Mouse (Mus musculus): Measurements from ENCODE around the gene Tmem252. TPM values are rescaled to one million over a fixed set of nuclear protein-coding genes. Genes with fewer than 3 reads are reported as not detected.
"Not testable (repeated sequence)": the region's sequence is repeated elsewhere in the genome, so short reads cannot be mapped to it uniquely, and the experiment has no call there.

Tmem252 gene
- total RNA-seq, 1 experiment, result 0.22 TPM

- no peak overlapping the region for H3K27ac ChIP-seq (ENCODE audit: insufficient read depth, low read depth, low read length, poor library complexity, severe bottlenecking)
- no peaks in the 10 kb centered on the region for H3K9me3 ChIP-seq (ENCODE audit: control insufficient read depth, insufficient read depth, low read depth, low read length)
- TF ChIP-seq MAFK (IDR thresholded peaks at IDR 0.05; ENCODE audit: insufficient read depth, low read depth, low read length), result no peak
- TF ChIP-seq ZC3H11A (IDR thresholded peaks at IDR 0.05; ENCODE audit: borderline replicate concordance, low read depth, low read length), result no peak
- no peak overlapping the region for H3K4me3 ChIP-seq (ENCODE audit: insufficient read depth in 1 of 2, low read depth in 1 of 2, low read length in 2 of 2, poor library complexity in 1 of 2, severe bottlenecking in 1 of 2)
- H3K4me1 ChIP-seq (ENCODE audit: control insufficient read depth in 2 of 2, insufficient read depth in 2 of 2, low read length in 2 of 2, poor library complexity in 1 of 2), result no peaks in the 10 kb centered on the region
- H3K9ac ChIP-seq (ENCODE audit: insufficient read depth, low read depth, low read length, poor library complexity, severe bottlenecking), result no peak overlapping the region
- DNase-seq (ENCODE audit: low read depth, low spot score), result no peak
- in situ Hi-C loops (cut with MboI; ENCODE audit: low sequenced_read_pairs in 2 of 2, unreplicated experiment in 2 of 2), result loop anchor here in 1 of 2 experiments (10.0 kb wide), 1 partner anchor 173 kb away; the partner anchor contains the start of gene Gm10053
- H3K36me3 ChIP-seq (ENCODE audit: control insufficient read depth, insufficient read depth, low read length, poor library complexity, severe bottlenecking), result no peaks in the 10 kb centered on the region
Observed at GRCm38 (mm10) chr19:24701716-24702115, 27.9 kb downstream of the Tmem252 start.

GRCm38 (mm10) chr19:24703168-24703567 is 29.4 kb downstream of the Tmem252 start:
- not testable (repeated sequence) for DNase-seq (ENCODE audit: low read depth, low spot score); H3K4me3 ChIP-seq (ENCODE audit: insufficient read depth in 1 of 2, low read depth in 1 of 2, low read length in 2 of 2, poor library complexity in 1 of 2, severe bottlenecking in 1 of 2); H3K4me1 ChIP-seq (ENCODE audit: control insufficient read depth in 2 of 2, insufficient read depth in 2 of 2, low read length in 2 of 2, poor library complexity in 1 of 2); H3K9ac ChIP-seq (ENCODE audit: insufficient read depth, low read depth, low read length, poor library complexity, severe bottlenecking); H3K36me3 ChIP-seq (ENCODE audit: control insufficient read depth, insufficient read depth, low read length, poor library complexity, severe bottlenecking); H3K9me3 ChIP-seq (ENCODE audit: control insufficient read depth, insufficient read depth, low read depth, low read length); H3K27ac ChIP-seq (ENCODE audit: insufficient read depth, low read depth, low read length, poor library complexity, severe bottlenecking)
- in situ Hi-C loops (cut with MboI; ENCODE audit: low sequenced_read_pairs in 2 of 2, unreplicated experiment in 2 of 2), result loop anchor here in 1 of 2 experiments (10.0 kb wide), 1 partner anchor 172 kb away; the partner anchor contains the start of gene Gm10053

- no peaks in the 10 kb centered on the region for H3K36me3 ChIP-seq (ENCODE audit: control insufficient read depth, insufficient read depth, low read length, poor library complexity, severe bottlenecking)
- no peaks in the 10 kb centered on the region for H3K4me1 ChIP-seq (ENCODE audit: control insufficient read depth in 2 of 2, insufficient read depth in 2 of 2, low read length in 2 of 2, poor library complexity in 1 of 2)
- TF ChIP-seq HCFC1 (IDR thresholded peaks at IDR 0.05; ENCODE audit: borderline replicate concordance, insufficient read depth, low read length), result no peak
- TF ChIP-seq MAFK (IDR thresholded peaks at IDR 0.05; ENCODE audit: insufficient read depth, low read depth, low read length), result no peak
- TF ChIP-seq ZNF384 (IDR thresholded peaks at IDR 0.05; ENCODE audit: low read depth, low read length), result no peak
- TF ChIP-seq CHD2 (IDR thresholded peaks at IDR 0.05; ENCODE audit: low read depth, low read length), result no peak
- TF ChIP-seq ZC3H11A (IDR thresholded peaks at IDR 0.05; ENCODE audit: borderline replicate concordance, low read depth, low read length), result no peak
- no peak overlapping the region for H3K9ac ChIP-seq (ENCODE audit: insufficient read depth, low read depth, low read length, poor library complexity, severe bottlenecking)
- H3K27ac ChIP-seq (ENCODE audit: insufficient read depth, low read depth, low read length, poor library complexity, severe bottlenecking), result no peak overlapping the region
- no peak overlapping the region for H3K4me3 ChIP-seq (ENCODE audit: insufficient read depth in 1 of 2, low read depth in 1 of 2, low read length in 2 of 2, poor library complexity in 1 of 2, severe bottlenecking in 1 of 2)
- no peaks in the 10 kb centered on the region for H3K9me3 ChIP-seq (ENCODE audit: control insufficient read depth, insufficient read depth, low read depth, low read length)
- in situ Hi-C loops (cut with MboI; ENCODE audit: low sequenced_read_pairs in 2 of 2, unreplicated experiment in 2 of 2), result loop anchor here in 1 of 2 experiments (10.0 kb wide), 1 partner anchor 171 kb away; the partner anchor contains the start of gene Gm10053
- DNase-seq (ENCODE audit: low read depth, low spot score), result no peak
Observed at GRCm38 (mm10) chr19:24703680-24704079, 29.9 kb downstream of the Tmem252 start.

- H3K9ac ChIP-seq (ENCODE audit: insufficient read depth, low read depth, low read length, poor library complexity, severe bottlenecking), result no peak overlapping the region
- H3K27ac ChIP-seq (ENCODE audit: insufficient read depth, low read depth, low read length, poor library complexity, severe bottlenecking), result no peak overlapping the region
- no peaks in the 10 kb centered on the region for H3K4me1 ChIP-seq (ENCODE audit: control insufficient read depth in 2 of 2, insufficient read depth in 2 of 2, low read length in 2 of 2, poor library complexity in 1 of 2)
- no peaks in the 10 kb centered on the region for H3K9me3 ChIP-seq (ENCODE audit: control insufficient read depth, insufficient read depth, low read depth, low read length)
- no peak for DNase-seq (ENCODE audit: low read depth, low spot score)
- H3K36me3 ChIP-seq (ENCODE audit: control insufficient read depth, insufficient read depth, low read length, poor library complexity, severe bottlenecking), result no peaks in the 10 kb centered on the region
- H3K4me3 ChIP-seq (ENCODE audit: insufficient read depth in 1 of 2, low read depth in 1 of 2, low read length in 2 of 2, poor library complexity in 1 of 2, severe bottlenecking in 1 of 2), result no peak overlapping the region
- TF ChIP-seq ZC3H11A (IDR thresholded peaks at IDR 0.05; ENCODE audit: borderline replicate concordance, low read depth, low read length), result no peak
- no peak for TF ChIP-seq ZNF384 (IDR thresholded peaks at IDR 0.05; ENCODE audit: low read depth, low read length)
- no peak for TF ChIP-seq HCFC1 (IDR thresholded peaks at IDR 0.05; ENCODE audit: borderline replicate concordance, insufficient read depth, low read length)
- no peak for TF ChIP-seq CHD2 (IDR thresholded peaks at IDR 0.05; ENCODE audit: low read depth, low read length)
- no peak for TF ChIP-seq MAFK (IDR thresholded peaks at IDR 0.05; ENCODE audit: insufficient read depth, low read depth, low read length)
- in situ Hi-C loops (cut with MboI; ENCODE audit: low sequenced_read_pairs in 2 of 2, unreplicated experiment in 2 of 2), result loop anchor here in 1 of 2 experiments (10.0 kb wide), 1 partner anchor 170 kb away; the partner anchor contains the start of gene Gm10053
Observed at GRCm38 (mm10) chr19:24704326-24704725, 30.5 kb downstream of the Tmem252 start.

DNA sequence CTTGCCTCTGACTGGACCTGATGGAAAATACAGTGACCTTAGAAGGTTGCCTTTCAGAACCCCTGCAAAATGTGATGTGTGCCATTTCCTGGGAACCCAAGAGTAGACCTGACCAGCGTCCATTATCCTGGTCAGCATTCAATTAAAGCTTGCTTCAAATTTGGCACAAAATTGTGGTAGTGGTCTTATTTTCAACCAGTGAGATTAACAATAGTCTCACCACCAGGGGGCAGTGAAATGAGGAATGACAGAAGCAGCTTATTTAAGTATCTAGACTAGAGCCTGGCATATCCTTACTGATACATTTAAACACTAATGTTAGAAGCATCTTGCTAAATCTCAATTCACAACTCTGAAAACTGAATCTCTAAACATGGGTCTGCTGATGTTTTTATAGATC is 31.6 kb downstream of the Tmem252 start:
- H3K4me3 ChIP-seq (ENCODE audit: insufficient read depth in 1 of 2, low read depth in 1 of 2, low read length in 2 of 2, poor library complexity in 1 of 2, severe bottlenecking in 1 of 2), result no peak overlapping the region
- in situ Hi-C loops (cut with MboI; ENCODE audit: low sequenced_read_pairs in 2 of 2, unreplicated experiment in 2 of 2), result loop anchor here in 1 of 2 experiments (10.0 kb wide), 1 partner anchor 169 kb away; the partner anchor contains the start of gene Gm10053
- no peaks in the 10 kb centered on the region for H3K4me1 ChIP-seq (ENCODE audit: control insufficient read depth in 2 of 2, insufficient read depth in 2 of 2, low read length in 2 of 2, poor library complexity in 1 of 2)
- H3K9ac ChIP-seq (ENCODE audit: insufficient read depth, low read depth, low read length, poor library complexity, severe bottlenecking), result no peak overlapping the region
- H3K36me3 ChIP-seq (ENCODE audit: control insufficient read depth, insufficient read depth, low read length, poor library complexity, severe bottlenecking), result no peaks in the 10 kb centered on the region
- peak; percentile 54 for DNase-seq (ENCODE audit: low read depth, low spot score)
- TF ChIP-seq ZC3H11A (IDR thresholded peaks at IDR 0.05; ENCODE audit: borderline replicate concordance, low read depth, low read length), result 0 out of 2 replicates have a peak, but pooled peaks have one; percentile 23
- TF ChIP-seq CHD2 (IDR thresholded peaks at IDR 0.05; ENCODE audit: low read depth, low read length), result no peak
- H3K9me3 ChIP-seq (ENCODE audit: control insufficient read depth, insufficient read depth, low read depth, low read length), result no peaks in the 10 kb centered on the region
- no peak overlapping the region for H3K27ac ChIP-seq (ENCODE audit: insufficient read depth, low read depth, low read length, poor library complexity, severe bottlenecking)

Measured in ES-E14 (cell line).